Mouse (Mus musculus) neural tube, embryonic 11.5 days (tissue): ENCODE results near the gene Rps29. TPM values are rescaled to one million over a fixed set of nuclear protein-coding genes. Genes with fewer than 3 reads are reported as not detected.

Source experiments
- ATAC-seq: fragments of 200-750 bp; cut with Nextera tagmentation; 2 replicates; pipeline ENCODE4 v1.8.0; 2017; ENCODE audit warnings: moderate number of reproducible peaks, mild to moderate bottlenecking, moderate TSS enrichment, moderate library complexity; ENCODE audit not compliant: insufficient read depth, low FRiP score, low TSS enrichment
- DNase-seq: peaks from one replicate; pipeline ENCODE4 v3.0.0-alpha.2; 2015; ENCODE audit warnings: low spot score
- H3K27ac ChIP-seq: fragments of 300-500 bp; sonication (generic); 2 replicates; pipeline ENCODE4 v1.5.1; 2014; ENCODE audit warnings: low read depth, mild to moderate bottlenecking, low read length
- H3K27me3 ChIP-seq: fragments of 300-500 bp; sonication (generic); 2 replicates; pipeline ENCODE4 v1.6.1; 2014; ENCODE audit warnings: mild to moderate bottlenecking, low read length, mixed read lengths; ENCODE audit not compliant: control insufficient read depth, insufficient read depth
- H3K36me3 ChIP-seq: fragments of 300-500 bp; sonication (generic); 2 replicates; pipeline ENCODE4 v1.6.1; 2014; ENCODE audit warnings: mild to moderate bottlenecking, low read length, moderate library complexity, mixed read lengths; ENCODE audit not compliant: control insufficient read depth, insufficient read depth
- H3K4me1 ChIP-seq: fragments of 300-500 bp; sonication (generic); 2 replicates; pipeline ENCODE4 v1.6.1; 2014; ENCODE audit warnings: low read length, mixed read lengths; ENCODE audit not compliant: control insufficient read depth, insufficient read depth
- H3K4me2 ChIP-seq: fragments of 300-500 bp; sonication (generic); 2 replicates; pipeline ENCODE4 v1.6.1; 2014; ENCODE audit warnings: low read depth, mild to moderate bottlenecking, moderate library complexity
- H3K4me3 ChIP-seq: fragments of 300-500 bp; sonication (generic); 2 replicates; pipeline ENCODE4 v1.5.1; 2014; ENCODE audit warnings: low read depth, low read length
- H3K9ac ChIP-seq: fragments of 300-500 bp; sonication (generic); 2 replicates; pipeline ENCODE4 v1.6.1; 2014; ENCODE audit warnings: mild to moderate bottlenecking, low read length
- H3K9me3 ChIP-seq: fragments of 300-500 bp; sonication (generic); 2 replicates; pipeline ENCODE4 v1.6.1; 2016; ENCODE audit warnings: low read length; ENCODE audit not compliant: control insufficient read depth
- WGBS: fragments of 180-500 bp; shearing (Covaris S2); extraction: QIAGEN DNeasy Blood & Tissue Kit; methylation state at CpG from one replicate; pipeline ENCODE4 v1.1.7; 2014; 5-methylcytosine and 5-hydroxymethylcytosine counted together
- polyA plus RNA-seq: library from polyadenylated mRNA; unstranded; fragments of >200 nt; fragmentation: Nextera tagmentation; extraction: Ambion mirVana; gene quantifications from 2 replicates; pipeline ENCODE4 v1.2.1, GENCODE M21; 2014

Rps29 gene
- polyA plus RNA-seq, 1 experiment from 2014 or later: 1,261 TPM

- DNase-seq (no peak), ATAC-seq (no peak)
- 82% methylated on average over 13 of the region's 13 CpGs for WGBS
- no peaks in the 10 kb centered on the region for H3K36me3 ChIP-seq
- no peaks in the 10 kb centered on the region for H3K4me1 ChIP-seq
- no peaks in the 10 kb centered on the region for H3K27me3 ChIP-seq
- no peaks in the 10 kb centered on the region for H3K9me3 ChIP-seq
- H3K4me2 ChIP-seq: no peak overlapping the region
- H3K4me3 ChIP-seq: no peak overlapping the region
- H3K9ac ChIP-seq: no peak overlapping the region
- H3K27ac ChIP-seq: no peak overlapping the region
These were observed 8.9 kb downstream of the Rps29 start for GRCm38 (mm10) chr12:69150049-69150448.

GRCm38 (mm10) chr12:69147166-69147735 is 11.7 kb downstream of the Rps29 start:
- 93% methylated on average over 5 of the region's 5 CpGs for WGBS
- DNase-seq: no peak
- Histone ChIP-seq H3K4me3 (no peak overlapping the region), H3K9ac (no peak overlapping the region), H3K27ac (no peak overlapping the region), H3K4me1 (no peaks in the 10 kb centered on the region), H3K4me2 (no peak overlapping the region), H3K27me3 (no peaks in the 10 kb centered on the region), H3K36me3 (no peaks in the 10 kb centered on the region), H3K9me3 (no peaks in the 10 kb centered on the region)
- ATAC-seq: no peak

DNA sequence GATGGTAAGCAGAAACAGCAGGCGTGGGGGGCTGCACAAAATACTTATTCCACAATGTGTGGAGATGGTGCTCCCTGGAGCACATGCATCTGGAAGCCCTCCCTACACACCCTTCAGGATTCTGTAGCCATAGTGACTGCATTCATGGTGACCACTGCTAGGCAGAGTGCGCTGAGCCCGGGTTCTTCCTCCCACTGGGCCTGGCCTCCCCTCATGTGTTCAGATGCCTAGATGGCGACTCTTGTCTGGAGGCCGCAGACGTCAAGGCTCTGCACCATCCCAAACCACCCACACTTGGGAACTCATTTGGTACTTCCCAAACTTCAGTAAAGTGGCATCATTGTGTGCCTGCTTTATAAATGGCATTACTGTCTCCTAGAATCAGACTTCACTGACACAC is 15.5 kb downstream of the Rps29 start:
- Histone ChIP-seq H3K4me2 (no peak overlapping the region), H3K9me3 (no peaks in the 10 kb centered on the region), H3K27me3 (no peaks in the 10 kb centered on the region), H3K4me1 (no peaks in the 10 kb centered on the region), H3K4me3 (no peak overlapping the region), H3K36me3 (no peaks in the 10 kb centered on the region), H3K9ac (no peak overlapping the region), H3K27ac (no peak overlapping the region)
- DNase-seq: no peak
- WGBS: 72% methylated on average over 6 of the region's 6 CpGs
- no peak for ATAC-seq

- H3K9me3 ChIP-seq: no peaks in the 10 kb centered on the region
These were observed 19.1 kb downstream of the Rps29 start for GRCm38 (mm10) chr12:69139841-69140240.

DNA sequence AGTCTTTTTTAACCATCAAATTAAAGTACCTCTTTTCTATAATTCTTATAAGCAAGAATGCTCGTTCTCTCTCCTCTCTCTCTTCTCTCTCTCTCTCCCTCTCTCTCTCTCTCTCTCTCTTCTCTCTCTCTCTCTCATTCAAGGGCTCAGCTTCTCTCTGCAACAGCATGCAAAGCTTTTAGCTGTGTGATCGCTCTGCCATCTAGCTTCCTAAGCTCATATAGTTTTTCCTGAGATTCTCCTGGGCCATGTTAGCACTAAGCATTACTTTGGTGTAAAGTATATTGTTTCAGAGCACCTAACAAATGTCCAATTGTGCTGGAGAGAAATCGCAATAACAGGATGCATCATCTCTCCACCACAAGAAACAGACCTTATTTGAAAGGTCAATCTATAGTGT is 19.8 kb downstream of the Rps29 start:
- Histone ChIP-seq H3K27ac (no peak overlapping the region), H3K9me3 (no peaks in the 10 kb centered on the region), H3K27me3 (no peaks in the 10 kb centered on the region), H3K4me1 (no peaks in the 10 kb centered on the region), H3K4me2 (no peak overlapping the region), H3K36me3 (no peaks in the 10 kb centered on the region), H3K4me3 (no peak overlapping the region), H3K9ac (no peak overlapping the region)
- 91% methylated on average over 3 of the region's 3 CpGs for WGBS
- DNase-seq (no peak), ATAC-seq (no peak)

More at GRCm38 (mm10) chr12:69139841-69140240, 19.1 kb downstream of the Rps29 start:
- Histone ChIP-seq H3K27me3 (no peaks in the 10 kb centered on the region), H3K4me2 (no peak overlapping the region), H3K4me1 (no peaks in the 10 kb centered on the region), H3K9ac (no peak overlapping the region), H3K27ac (no peak overlapping the region), H3K36me3 (no peaks in the 10 kb centered on the region), H3K4me3 (no peak overlapping the region)
- DNase-seq (no peak), ATAC-seq (no peak)
- 86% methylated on average over 7 of the region's 7 CpGs for WGBS

DNA sequence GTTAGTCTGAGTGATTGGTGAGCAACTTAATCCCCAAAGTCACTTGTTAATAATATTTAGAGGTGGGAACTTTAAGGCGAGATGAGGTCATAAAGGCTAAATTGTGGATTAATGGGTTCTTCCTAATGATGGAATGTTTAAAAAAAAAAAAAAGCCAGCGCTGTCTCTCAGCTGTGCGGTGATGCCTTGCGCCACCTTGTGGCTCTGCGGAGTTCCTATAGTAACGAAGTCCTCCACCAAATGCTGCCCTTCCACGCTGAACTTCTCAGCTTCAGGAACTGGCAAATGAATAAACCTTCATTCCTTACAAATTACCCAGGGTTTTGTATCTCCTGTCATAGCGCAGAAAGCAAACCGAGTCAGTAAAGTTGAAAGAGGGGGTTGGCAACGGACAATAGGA is 27.0 kb downstream of the Rps29 start:
- Histone ChIP-seq H3K9ac (no peak overlapping the region), H3K36me3 (no peaks in the 10 kb centered on the region), H3K4me2 (no peak overlapping the region), H3K27ac (no peak overlapping the region), H3K4me3 (no peak overlapping the region), H3K4me1 (peaks cover 5% of the 10 kb centered on the region; the same call in 1 of the 2 replicates), H3K9me3 (no peaks in the 10 kb centered on the region), H3K27me3 (no peaks in the 10 kb centered on the region)
- DNase-seq (peak; percentile 51), ATAC-seq (no peak)
- 9% methylated on average over 10 of the region's 10 CpGs for WGBS

DNA sequence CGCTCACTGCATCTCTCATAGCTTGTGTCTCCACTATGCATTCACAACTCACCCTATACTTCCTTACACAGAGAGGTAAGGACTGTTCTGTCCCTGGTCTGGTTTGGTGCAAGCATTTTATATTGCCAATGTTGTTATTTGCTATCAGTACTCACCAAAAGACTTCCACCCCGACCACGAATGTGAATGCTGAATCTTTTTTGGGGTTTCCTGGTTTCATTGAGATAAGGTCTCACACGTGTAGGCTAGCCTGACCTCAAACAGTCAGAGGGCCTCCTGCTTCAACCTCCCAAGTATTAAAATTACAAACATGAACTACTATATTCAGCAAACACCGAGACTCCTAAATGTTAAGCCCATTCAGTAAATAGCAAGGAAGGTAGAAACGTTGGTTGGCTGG is 27.7 kb downstream of the Rps29 start:
- no peak for DNase-seq
- 86% methylated on average over 6 of the region's 6 CpGs for WGBS

GRCm38 (mm10) chr12:69130486-69130885 is 28.5 kb downstream of the Rps29 start:
- no peak for DNase-seq
- 65% methylated on average over 12 of the region's 12 CpGs for WGBS
- H3K27me3 ChIP-seq: no peaks in the 10 kb centered on the region

More for the DNA sequence above, 27.7 kb downstream of the Rps29 start:
- Histone ChIP-seq H3K9me3 (no peaks in the 10 kb centered on the region), H3K27me3 (no peaks in the 10 kb centered on the region), H3K4me3 (no peak overlapping the region), H3K36me3 (no peaks in the 10 kb centered on the region), H3K27ac (no peak overlapping the region), H3K4me1 (peaks cover 5% of the 10 kb centered on the region; the same call in 1 of the 2 replicates), H3K9ac (no peak overlapping the region), H3K4me2 (no peak overlapping the region)
- no peak for ATAC-seq

GRCm38 (mm10) chr12:69129634-69130310 is 29.2 kb downstream of the Rps29 start:
- 38% methylated on average over 18 of the region's 18 CpGs for whole genome bisulfite sequencing
- peaks cover 5% of the 10 kb centered on the region; the same call in 1 of the 2 replicates for H3K4me1 ChIP-seq
- no peaks in the 10 kb centered on the region for H3K27me3 ChIP-seq
- DNase-seq (no peak), ATAC-seq (no peak; the same call in 1 of the 2 replicates)
- no peak overlapping the region for H3K27ac ChIP-seq
- peak overlapping the region; percentile 22 for H3K4me2 ChIP-seq
- no peak overlapping the region for H3K9ac ChIP-seq
- H3K4me3 ChIP-seq: 0 out of 2 replicates have a peak overlapping the region, but pooled peaks have one; percentile 8
- H3K36me3 ChIP-seq: no peaks in the 10 kb centered on the region
- H3K9me3 ChIP-seq: no peaks in the 10 kb centered on the region

More at GRCm38 (mm10) chr12:69130486-69130885, 28.5 kb downstream of the Rps29 start:
- ATAC-seq: no peak
- no peak overlapping the region for H3K27ac ChIP-seq
- no peak overlapping the region for H3K4me3 ChIP-seq
- peaks cover 5% of the 10 kb centered on the region; the same call in 1 of the 2 replicates for H3K4me1 ChIP-seq
- H3K9me3 ChIP-seq: no peaks in the 10 kb centered on the region
- H3K36me3 ChIP-seq: no peaks in the 10 kb centered on the region
- no peak overlapping the region for H3K9ac ChIP-seq
- H3K4me2 ChIP-seq: peak overlapping the region; percentile 22
